In the genomic region with DNA sequence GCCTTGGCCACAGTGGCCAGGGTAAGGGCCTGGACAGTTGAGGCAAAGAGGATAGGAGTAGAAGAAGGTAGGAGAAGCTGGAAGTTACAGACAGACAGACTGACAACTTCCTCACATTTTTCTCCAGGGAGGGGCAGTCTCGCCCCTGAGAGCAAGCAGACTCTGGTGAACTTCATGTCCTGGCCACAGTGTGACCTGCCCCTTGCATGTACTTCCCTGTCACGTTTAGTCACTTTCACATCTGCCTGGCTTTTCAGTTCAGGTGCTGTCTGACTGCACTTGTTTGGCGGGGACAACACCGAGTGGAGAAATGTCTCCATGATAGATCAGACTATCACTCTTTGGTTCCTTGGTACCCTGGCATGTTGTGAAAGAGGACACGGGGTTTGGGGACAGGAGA, we compare ENCODE assay signal across 17 mouse cellular contexts. TPM values are rescaled to one million over a fixed set of nuclear protein-coding genes. Genes with fewer than 3 reads are reported as not detected.
DNase-seq lines count a peak whose midpoint lies in the region; ATAC-seq and TF ChIP-seq lines count a peak whose summit lies in the region.
"Had no signal": no experiment of that assay in that cellular context is flagged by ENCODE, and none has a peak within 500 bp of the region (broad histone marks: within the 10 kb centered on the region; RNA-seq: fewer than 3 reads in every experiment).

No protein-coding gene starts in this region.

- peak; percentile 16 for TF ChIP-seq RAD21 in CH12.LX (IDR thresholded peaks at IDR 0.05; ENCODE audit: low read depth, low read length)

- no peak overlapping the region for H3K9ac ChIP-seq in CH12.LX (ENCODE audit: insufficient read depth, low read depth)
- H3K9ac ChIP-seq: embryonic facial prominence, embryonic 12.5 days; limb, embryonic 15.5 days; neural tube, embryonic 15.5 days had no signal

- DNase-seq in layer of hippocampus, adult 9-11 months = peak; percentile 69
- no peak for DNase-seq in layer of hippocampus, postnatal 36 days
- DNase-seq in 416B (ENCODE audit: low read depth) = peak; percentile 53
- peak; percentile 78 for DNase-seq in CH12.LX (ENCODE audit: extremely low read depth)
- DNase-seq in induced T-regulatory cell, adult 2 months (ENCODE audit: low read depth) = peak; percentile 16
- no peak for DNase-seq in thymus, postnatal 25 days
- DNase-seq in spleen, adult 12 weeks (ENCODE audit: low spot score) = no peak
- DNase-seq: cerebellum, postnatal 14 days had no signal

- dilution Hi-C loops in CH12.LX (cut with MboI; ENCODE audit: extremely low pct_ligation_motif_present, extremely low pct_unique_long_range_greater_than_20kb, low sequenced_read_pairs) = no loop called here

- TF ChIP-seq POLR2A in CH12.LX (IDR thresholded peaks at IDR 0.05; ENCODE audit: low read depth, low read length) = no peak

- peak in 1 of 2 experiments; percentile 38; a peak in 1 of 4 replicates for TF ChIP-seq CTCF in CH12.LX (conservative IDR thresholded peaks at IDR 0.05 in 1 of 2, IDR thresholded peaks at IDR 0.05 in 1 of 2; ENCODE audit: low read depth in 2 of 2, low read length in 2 of 2)

- TF ChIP-seq EP300 in CH12.LX (IDR thresholded peaks at IDR 0.05; ENCODE audit: low read length) = no peak

- 0 out of 2 replicates have a peak overlapping the region, but pooled peaks have one; percentile 3 for H3K27ac ChIP-seq in CH12.LX (ENCODE audit: insufficient read depth, low read depth)
- H3K27ac ChIP-seq: embryonic facial prominence, embryonic 12.5 days; kidney, postnatal 0 days; limb, embryonic 15.5 days; neural tube, embryonic 15.5 days had no signal

- in situ Hi-C loops in CH12.LX (cut with MboI; ENCODE audit: low pct_ligation_motif_present, low pct_unique_long_range_greater_than_20kb, low sequenced_read_pairs) = no loop called here

- H3K79me2 ChIP-seq in CH12.LX (replicated peaks; ENCODE audit: control insufficient read depth, extremely low read depth, insufficient read depth, poor library complexity, severe bottlenecking) = no peaks in the 10 kb centered on the region

- peaks cover 16 to 36% of the 10 kb centered on the region in 2 experiments for H3K4me1 ChIP-seq in CH12.LX (ENCODE audit: control insufficient read depth in 1 of 2, insufficient read depth in 2 of 2)
- H3K4me1 ChIP-seq: limb, embryonic 15.5 days had no signal

- H3K27me3 ChIP-seq in CH12.LX (replicated peaks) = no peaks in the 10 kb centered on the region
- H3K27me3 ChIP-seq: embryonic facial prominence, embryonic 12.5 days; limb, embryonic 15.5 days; neural tube, embryonic 15.5 days had no signal

- no peaks in the 10 kb centered on the region for H3K9me3 ChIP-seq in CH12.LX (replicated peaks; ENCODE audit: low read length)
- H3K9me3 ChIP-seq: embryonic facial prominence, embryonic 12.5 days; limb, embryonic 15.5 days; neural tube, embryonic 15.5 days had no signal

- ATAC-seq in erythroid progenitor cell, adult 5-6 weeks (replicated peaks; ENCODE audit: low FRiP score, poor library complexity, severe bottlenecking) = no peak
- ATAC-seq: inflammation-experienced regulatory T-cells, adult 6 months; Patski had no signal

- H3K4me2 ChIP-seq in CH12.LX (ENCODE audit: insufficient read depth, low read depth, poor library complexity, severe bottlenecking) = peak overlapping the region; percentile 9; the same call in 1 of the 2 replicates
- H3K4me2 ChIP-seq: embryonic facial prominence, embryonic 12.5 days; limb, embryonic 15.5 days; neural tube, embryonic 15.5 days had no signal

- H3K4me3 ChIP-seq in CH12.LX (replicated peaks in 1 of 3; ENCODE audit: low read depth in 2 of 3, low read length in 2 of 3, poor library complexity in 1 of 3) = peak overlapping the region in 1 of 3 experiments; percentile 1
- H3K4me3 ChIP-seq: embryonic facial prominence, embryonic 12.5 days; limb, embryonic 15.5 days; neural tube, embryonic 15.5 days had no signal

- no peaks in the 10 kb centered on the region for H3K36me3 ChIP-seq in CH12.LX (replicated peaks in 1 of 2; ENCODE audit: control insufficient read depth in 1 of 2, insufficient read depth in 1 of 2, low read length in 1 of 2)
- H3K36me3 ChIP-seq: embryonic facial prominence, embryonic 12.5 days; limb, embryonic 15.5 days; neural tube, embryonic 15.5 days had no signal

TF ChIP-seq in CH12.LX, 34 proteins besides CTCF, POLR2A, EP300 and RAD21:
- TF ChIP-seq MAZ (IDR thresholded peaks at IDR 0.05; ENCODE audit: low read depth, low read length) (0 out of 2 replicates have a peak, but pooled peaks have one; percentile 32), GABPA (IDR thresholded peaks at IDR 0.05; ENCODE audit: insufficient replicate concordance, low read depth, low read length) (no peak), JUN (IDR thresholded peaks at IDR 0.05; ENCODE audit: insufficient read depth, low read depth, low read length) (no peak), MYC (IDR thresholded peaks at IDR 0.05; ENCODE audit: low read depth, low read length) (no peak), POLR2AphosphoS2 (IDR thresholded peaks at IDR 0.05; ENCODE audit: low read depth, low read length) (no peak), ETS1 (conservative IDR thresholded peaks at IDR 0.05; ENCODE audit: low read depth, low read length) (peak; percentile 79), TCF12 (IDR thresholded peaks at IDR 0.05; ENCODE audit: low read depth, low read length) (peak; percentile 57; the same call in 1 of the 2 replicates), MEF2A (IDR thresholded peaks at IDR 0.05; ENCODE audit: borderline replicate concordance, low read depth, low read length) (0 out of 2 replicates have a peak, but pooled peaks have one; percentile 33), USF2 (conservative IDR thresholded peaks at IDR 0.05; ENCODE audit: low read depth, low read length) (no peak), IRF4 (IDR thresholded peaks at IDR 0.05; ENCODE audit: low read depth, low read length) (peak; percentile 67), SIN3A (IDR thresholded peaks at IDR 0.05; ENCODE audit: low read length) (no peak), BHLHE40 (IDR thresholded peaks at IDR 0.05; ENCODE audit: low read depth, low read length) (peak; percentile 98), SMC3 (IDR thresholded peaks at IDR 0.05; ENCODE audit: low read depth, low read length) (0 out of 2 replicates have a peak, but pooled peaks have one; percentile 17)

RNA-seq across cellular contexts. Expression of a gene that starts 36.9 kb away (rescaled TPM):
- total RNA-seq in layer of hippocampus, postnatal 36 days (2021) = 10 to 100 TPM; 10.4 to 13.7 TPM
- 0.08 and 0.13 TPM in 2 replicates for total RNA-seq in CH12.LX (2012; rRNA removed)
- total RNA-seq in CH12.LX (2014; rRNA removed) = 0.11 TPM in 2 replicates
- 0.16 TPM in 1 of 2 replicates, not detected in the other for polyA plus RNA-seq in CH12.LX (2012; ENCODE audit: insufficient read length, low read depth)
- total RNA-seq in erythroid progenitor cell, adult 5-6 weeks (2015; ENCODE audit: low replicate concordance) = 4.7 and 8.0 TPM in 2 replicates
- total RNA-seq in erythroid progenitor cell, adult 5-6 weeks (2017; ENCODE audit: low replicate concordance) = 4.3 and 5.4 TPM in 2 replicates
- polyA plus RNA-seq: inflammation-experienced regulatory T-cells, adult 6 months; Patski had no signal

RNA-seq across cellular contexts. Expression of a gene that starts 47.3 kb away (rescaled TPM):
- total RNA-seq in layer of hippocampus, postnatal 36 days (2021) = 1 to 10 TPM; 5.3 to 6.0 TPM
- total RNA-seq in CH12.LX (2012; rRNA removed) (0.13 and 0.25 TPM in 2 replicates), CH12.LX (2014; rRNA removed) (not detected in 2 replicates)
- polyA plus RNA-seq in CH12.LX (2012; ENCODE audit: insufficient read length, low read depth) = 0.07 TPM in 1 of 2 replicates, not detected in the other
- 0.42 and 1.1 TPM in 2 replicates for total RNA-seq in erythroid progenitor cell, adult 5-6 weeks (2015; ENCODE audit: low replicate concordance)
- total RNA-seq in erythroid progenitor cell, adult 5-6 weeks (2017; ENCODE audit: low replicate concordance) = 0.39 and 0.83 TPM in 2 replicates

RNA-seq across cellular contexts. Expression of a gene that starts 55.9 kb away (rescaled TPM):
- under 1 TPM in 1 of 2 experiments, not detected in 1; 0.62 TPM for total RNA-seq in layer of hippocampus, postnatal 36 days (2021)
- total RNA-seq in CH12.LX (2012; rRNA removed) (not detected in 2 replicates), CH12.LX (2014; rRNA removed) (not detected in 2 replicates)
- polyA plus RNA-seq in CH12.LX (2012; ENCODE audit: insufficient read length, low read depth) = not detected in 2 replicates
- not detected in 2 replicates for total RNA-seq in erythroid progenitor cell, adult 5-6 weeks (2015; ENCODE audit: low replicate concordance)
- not detected in 2 replicates for total RNA-seq in erythroid progenitor cell, adult 5-6 weeks (2017; ENCODE audit: low replicate concordance)
- total RNA-seq: heart, postnatal 25 days had no signal
- polyA plus RNA-seq: embryonic facial prominence, embryonic 12.5 days; forebrain, embryonic 11.5 days; inflammation-experienced regulatory T-cells, adult 6 months; kidney, postnatal 0 days; limb, embryonic 15.5 days; neural tube, embryonic 15.5 days; Patski had no signal

Comparison
In these comparisons a context has a peak if more than half of its experiments do, and no peak if none do; other contexts are left out.
1. DNase-seq: peak in layer of hippocampus, adult 9-11 months (single experiment), 416B (single experiment), CH12.LX (single experiment) and induced T-regulatory cell, adult 2 months (single experiment); none in layer of hippocampus, postnatal 36 days (0 of 2), thymus, postnatal 25 days (single experiment) and spleen, adult 12 weeks (single experiment).
2. RNA of a gene that starts 36.9 kb away (total RNA-seq): 10.4 to 13.7 TPM in layer of hippocampus, postnatal 36 days and 4.3 to 8.0 TPM in erythroid progenitor cell, adult 5-6 weeks; 0.08 to 0.13 TPM in CH12.LX; every median in the first group is over 4 times any median in the second.